Mouse (Mus musculus) lung, postnatal 10 days (tissue): ENCODE data around the gene Nit2.

ENCODE experiments used
- DNase-seq: peaks from one replicate; pipeline ENCODE4 v3.0.0; 2021

Gene Nit2

DNA sequence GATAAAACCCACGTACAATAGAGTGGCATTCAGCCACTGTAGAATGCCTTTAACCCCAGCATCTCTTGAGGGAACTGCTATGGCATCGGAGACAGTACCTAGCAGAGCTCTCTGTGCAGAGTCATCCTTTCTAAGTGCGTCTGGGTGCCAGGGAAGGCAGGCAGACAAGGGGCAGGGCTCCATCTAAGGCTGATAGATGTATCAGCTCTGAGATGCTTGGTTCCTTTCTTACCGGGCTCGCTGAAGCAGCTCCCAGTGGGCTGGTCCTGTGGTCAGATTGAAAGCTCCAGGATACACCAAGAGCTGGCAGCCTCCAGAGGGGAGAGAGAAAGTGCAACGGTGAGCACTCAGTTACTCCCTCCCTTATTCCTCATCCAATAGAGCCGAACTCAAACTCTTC, 7.3 kb downstream of the Nit2 start:
- peak; percentile 24 for DNase-seq

- DNase-seq = no peak
Measured at GRCm38 (mm10) chr16:57157728-57158127, 9.4 kb downstream of the Nit2 start.

DNA sequence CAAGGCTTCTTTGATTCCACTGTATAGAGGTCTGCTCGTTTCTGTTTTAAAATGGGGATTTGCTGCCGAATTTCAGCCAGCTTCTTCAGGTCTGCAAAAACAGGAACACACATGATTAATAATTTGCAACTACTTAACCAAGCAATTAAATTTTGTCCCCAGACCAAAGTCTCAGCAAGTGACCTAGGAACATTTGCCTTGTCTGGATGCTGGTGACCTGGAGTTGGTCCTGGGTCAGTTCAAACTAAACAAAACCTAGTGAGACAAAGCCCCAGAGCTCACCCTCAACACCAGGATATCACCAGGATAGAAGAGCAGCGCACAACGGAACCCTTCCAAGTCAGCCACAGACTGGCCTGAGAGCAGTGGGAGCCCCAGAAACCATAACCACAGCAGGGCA, 10.1 kb downstream of the Nit2 start:
- no peak for DNase-seq

DNA sequence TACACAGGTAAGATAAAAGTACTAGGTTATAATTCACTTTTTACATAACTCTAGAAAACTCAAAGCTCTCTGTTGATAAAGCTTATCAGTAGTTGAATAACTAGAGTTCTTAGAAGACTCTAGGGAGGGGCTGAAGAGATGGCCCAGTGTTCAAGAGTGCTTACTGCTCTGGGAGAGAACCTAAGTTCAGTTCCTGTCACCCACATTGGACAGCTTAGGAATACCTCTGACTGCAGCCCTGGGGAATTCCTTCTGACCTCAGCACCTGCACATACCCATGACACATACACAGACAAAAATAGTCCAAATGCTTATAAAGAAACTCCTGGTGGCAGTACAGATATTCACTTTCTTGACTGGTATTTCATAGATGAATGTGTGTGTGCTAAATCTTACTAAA, 11.2 kb downstream of the Nit2 start:
- no peak for DNase-seq

DNA sequence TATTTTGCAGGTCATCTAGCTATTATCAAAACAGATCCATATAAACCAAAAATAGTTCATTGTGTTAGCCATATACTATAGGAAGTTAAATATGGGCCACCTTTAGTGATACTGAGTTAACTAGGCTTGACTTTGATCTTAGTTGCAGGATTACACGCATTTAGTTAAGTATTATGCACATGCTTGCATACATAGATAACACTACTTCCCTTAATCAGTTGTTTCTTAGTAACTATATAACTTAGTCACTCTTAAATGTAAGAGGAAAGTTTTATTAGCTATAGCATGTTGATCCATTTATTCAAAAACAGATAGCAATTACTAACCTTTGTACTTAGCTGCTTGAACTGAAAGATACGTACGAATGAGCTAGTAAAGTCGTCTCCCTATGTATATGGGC, 15.7 kb downstream of the Nit2 start:
- no peak for DNase-seq

DNA sequence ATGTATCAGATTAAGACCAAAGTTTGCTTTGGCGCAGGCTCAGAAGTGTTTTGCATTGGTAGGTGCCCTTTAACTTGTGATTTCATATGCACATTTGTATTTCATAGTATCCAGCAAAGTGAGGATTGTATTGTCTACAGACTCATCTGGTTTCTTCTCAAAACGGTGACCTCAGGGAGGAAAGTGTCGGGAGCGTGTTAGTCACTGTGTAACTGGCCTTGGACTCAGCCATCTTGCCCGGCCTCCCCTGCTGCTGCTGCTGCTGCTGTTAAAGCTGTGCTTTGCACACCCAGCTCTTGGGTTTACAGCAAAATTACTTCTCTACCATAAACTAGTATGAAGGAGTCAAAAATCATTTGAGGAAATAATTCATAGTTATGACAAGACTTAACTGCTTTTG, 22.4 kb downstream of the Nit2 start:
- no peak for DNase-seq

DNA sequence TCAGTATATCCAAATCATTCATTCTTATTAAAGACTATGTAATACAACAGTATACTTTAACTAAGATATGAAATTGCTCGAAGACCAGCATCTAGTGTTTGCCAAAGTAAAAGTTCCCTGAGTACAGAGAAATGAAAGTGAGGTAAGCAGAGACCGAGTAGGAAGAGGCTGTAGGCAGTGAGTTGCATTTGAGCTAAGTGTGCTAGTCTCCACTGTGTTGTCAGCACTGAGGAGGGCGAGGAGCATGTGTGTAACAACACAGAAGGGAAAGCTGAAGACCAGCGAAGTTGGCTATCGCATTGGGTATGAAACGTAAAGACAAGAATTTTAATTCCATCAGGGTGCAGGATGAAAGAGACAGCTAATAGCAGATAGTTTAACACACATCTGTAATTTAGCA, 33.5 kb downstream of the Nit2 start:
- no peak for DNase-seq

DNA sequence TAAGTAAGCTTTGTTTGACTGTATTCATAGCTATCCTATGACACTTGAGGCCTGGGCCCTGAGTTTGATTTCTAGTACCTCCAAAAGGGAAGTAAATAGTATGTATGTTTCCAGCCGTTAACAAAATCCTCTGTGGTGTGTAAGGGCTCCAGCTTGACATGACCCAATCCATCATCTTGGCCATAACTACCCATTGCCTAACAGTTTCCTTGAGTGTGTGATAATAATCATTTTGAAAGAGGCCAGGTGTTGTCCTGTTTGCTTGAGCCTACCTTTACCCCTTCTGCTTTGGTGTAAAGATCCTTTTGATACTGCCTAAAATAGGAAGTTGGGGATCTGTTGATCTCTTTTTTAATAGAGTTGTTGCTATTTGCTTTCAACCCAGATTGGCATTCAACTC, 34.8 kb downstream of the Nit2 start:
- no peak for DNase-seq

DNA sequence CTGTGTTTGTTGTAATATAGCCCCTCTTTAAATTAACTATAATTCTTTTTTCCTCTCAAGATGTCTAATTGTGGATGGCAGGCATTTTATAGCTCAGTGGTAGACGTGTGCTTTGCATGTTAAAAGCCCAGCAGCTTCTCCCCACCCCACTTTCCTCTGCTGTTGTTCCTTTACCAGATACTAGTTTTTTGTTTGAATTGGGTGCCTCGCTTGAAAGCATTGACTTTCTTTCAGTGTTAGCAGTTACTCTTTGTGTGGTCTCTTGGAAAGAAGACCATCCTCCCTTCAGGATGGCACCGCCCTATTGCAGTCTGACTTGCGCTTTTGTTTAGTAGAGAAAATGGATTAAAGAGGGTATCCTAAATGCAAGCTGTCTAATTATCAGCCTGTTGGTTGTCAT, 35.6 kb downstream of the Nit2 start:
- DNase-seq = no peak

- DNase-seq = no peak
Measured at GRCm38 (mm10) chr16:57130752-57131400, 36.3 kb downstream of the Nit2 start.

DNA sequence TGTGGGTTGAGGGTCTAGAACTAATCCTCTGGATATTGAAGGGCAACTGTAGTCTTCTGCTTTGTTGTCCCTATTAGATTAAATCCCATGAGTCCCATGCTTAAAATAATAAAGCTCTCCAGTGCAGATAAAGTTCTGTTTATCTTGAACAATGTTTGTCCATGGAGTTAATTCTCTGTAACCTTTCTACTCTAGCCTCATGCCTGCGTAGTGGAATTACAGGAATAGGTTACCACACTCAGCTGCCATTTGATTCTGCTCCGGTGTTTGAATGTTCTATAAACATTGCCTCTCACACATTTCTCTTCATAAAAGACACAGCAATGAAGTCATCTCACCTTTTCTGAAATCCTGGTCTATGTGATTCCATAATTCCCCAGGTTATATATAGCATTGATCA, 39.3 kb downstream of the Nit2 start:
- no peak for DNase-seq

DNA sequence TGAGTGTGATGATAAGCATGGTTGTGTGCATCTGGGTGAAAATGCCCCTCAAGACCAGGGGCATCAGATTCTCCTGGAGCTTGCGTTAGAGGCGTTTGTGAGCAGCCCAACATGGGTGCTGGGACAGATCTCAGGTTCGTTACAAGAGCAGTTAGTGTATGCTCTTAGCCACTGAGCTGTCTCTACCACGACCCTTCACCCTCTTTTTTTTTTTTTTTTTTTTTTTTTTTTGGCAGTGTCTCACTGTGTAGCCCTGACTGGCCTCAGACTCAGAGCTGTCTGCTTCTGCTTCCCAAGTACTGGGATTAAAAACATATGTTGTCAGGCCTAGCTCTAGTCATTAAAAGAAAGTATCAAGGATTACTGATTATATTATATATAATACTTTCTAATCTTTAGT, 40.9 kb downstream of the Nit2 start:
- no peak for DNase-seq

DNA sequence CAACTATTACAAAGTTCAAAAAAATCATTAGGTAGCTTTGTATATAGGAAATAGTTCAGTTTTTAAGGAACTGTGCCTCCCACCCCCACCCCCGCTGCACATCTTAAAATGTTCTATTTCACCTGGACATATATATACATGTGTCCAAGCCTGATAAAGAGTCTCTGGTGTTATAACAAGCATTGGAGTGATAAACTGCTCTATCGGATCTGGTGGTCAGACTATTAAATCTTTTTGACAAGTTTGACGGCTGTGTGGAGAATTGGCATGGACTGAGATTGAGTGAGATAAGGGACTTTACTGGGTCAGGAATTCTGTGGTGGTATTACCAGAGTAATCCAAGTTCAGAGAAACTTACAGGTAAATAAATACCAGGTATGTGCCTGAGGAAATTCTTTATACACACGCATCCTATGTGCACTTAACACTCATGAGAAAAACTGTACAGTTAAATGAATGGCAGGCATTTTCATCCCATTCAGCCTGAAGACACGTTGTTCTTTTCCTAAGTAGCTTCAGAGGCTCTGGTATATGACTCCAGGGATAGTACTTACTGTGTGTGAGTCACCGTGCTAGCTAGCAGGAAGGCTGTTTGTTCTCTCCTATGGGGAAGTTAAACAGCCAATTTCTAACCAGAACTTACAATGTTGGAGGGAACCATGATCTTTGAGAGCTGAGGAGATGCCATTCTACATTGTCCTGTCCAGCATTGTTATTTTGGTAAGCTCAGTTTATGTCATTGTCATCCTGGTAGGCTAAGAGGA, 44.3 kb downstream of the Nit2 start:
- DNase-seq = no peak

DNA sequence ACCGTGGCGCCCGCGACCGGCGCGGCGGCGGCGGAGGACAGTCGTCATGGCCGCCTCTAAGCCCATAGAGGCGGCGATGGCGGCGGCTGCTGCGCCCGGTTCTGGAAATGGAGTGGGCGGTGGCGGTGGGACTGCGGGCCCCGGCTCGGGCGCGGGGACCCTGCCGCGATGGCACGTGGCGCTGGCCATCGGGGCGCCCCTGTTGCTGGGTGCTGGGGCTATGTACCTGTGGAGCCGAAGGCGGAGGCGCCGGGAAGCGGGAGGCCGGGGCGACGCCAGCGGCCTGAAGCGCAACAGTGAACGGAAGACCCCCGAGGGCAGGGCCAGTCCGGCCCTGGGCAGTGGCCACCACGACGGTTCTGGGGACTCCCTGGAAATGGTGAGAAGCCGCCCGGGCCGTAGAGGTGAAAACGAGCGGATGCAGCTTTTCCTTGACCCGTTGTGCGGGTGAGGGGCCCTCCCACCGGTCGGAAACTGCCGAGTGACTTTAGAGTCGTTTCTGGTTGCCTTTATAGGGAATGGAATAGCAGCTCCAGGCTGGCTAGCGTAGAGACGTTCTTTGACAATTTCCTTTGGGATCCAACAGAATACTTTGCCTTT, 45.2 kb downstream of the Nit2 start:
- DNase-seq = peak; percentile 33

DNA sequence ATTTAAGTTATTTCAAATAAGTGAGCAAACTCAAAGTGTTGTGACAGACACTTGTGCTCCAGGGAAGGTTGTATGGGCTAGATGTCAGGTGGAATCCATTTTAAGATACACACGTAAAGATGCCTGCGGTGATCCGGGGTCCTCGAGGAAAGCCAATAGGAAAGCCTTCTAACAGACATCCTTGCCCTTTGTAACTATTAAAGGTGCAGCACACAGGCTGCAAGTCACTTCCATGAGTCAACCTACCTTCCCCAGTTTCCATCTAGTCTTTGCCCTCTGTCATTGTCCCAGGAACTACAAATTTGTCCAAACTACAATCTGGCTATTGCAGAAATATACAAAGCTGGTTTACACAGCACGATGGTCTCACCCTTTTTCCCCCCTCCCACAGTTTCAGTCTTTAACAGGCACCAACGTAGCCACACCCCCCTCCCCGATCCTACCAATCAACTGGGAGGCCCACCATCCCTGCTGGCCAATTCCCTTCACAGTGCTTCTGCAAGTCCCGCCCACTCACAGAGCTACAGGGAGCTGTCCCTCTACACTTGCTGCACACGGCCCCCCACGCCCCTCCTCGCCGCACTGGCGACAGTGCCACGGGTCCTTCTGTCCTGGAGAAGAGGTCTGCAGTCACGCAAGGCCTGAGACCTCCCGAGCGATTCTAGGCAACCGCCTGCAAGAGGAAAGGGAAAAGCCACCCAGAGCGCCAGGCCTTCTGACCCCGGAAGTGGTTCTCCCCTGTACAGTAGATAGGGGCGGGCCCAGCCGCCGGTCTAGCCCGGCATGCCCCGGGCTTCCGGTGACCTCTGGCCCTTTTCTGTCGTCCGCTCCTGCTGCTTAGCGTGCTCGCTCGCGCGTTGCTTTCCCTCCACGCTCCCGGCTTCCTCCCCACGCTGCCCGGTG, 46.0 kb downstream of the Nit2 start, which contains the start of gene Tomm70a:
Gene Tomm70a, plus strand, starts transcription at position 791 of the 903 bp plus-strand sequence.
- DNase-seq = peak; percentile 96

GRCm38 (mm10) chr16:57117562-57117961, 49.6 kb downstream of the Nit2 start:
- DNase-seq = no peak

DNA sequence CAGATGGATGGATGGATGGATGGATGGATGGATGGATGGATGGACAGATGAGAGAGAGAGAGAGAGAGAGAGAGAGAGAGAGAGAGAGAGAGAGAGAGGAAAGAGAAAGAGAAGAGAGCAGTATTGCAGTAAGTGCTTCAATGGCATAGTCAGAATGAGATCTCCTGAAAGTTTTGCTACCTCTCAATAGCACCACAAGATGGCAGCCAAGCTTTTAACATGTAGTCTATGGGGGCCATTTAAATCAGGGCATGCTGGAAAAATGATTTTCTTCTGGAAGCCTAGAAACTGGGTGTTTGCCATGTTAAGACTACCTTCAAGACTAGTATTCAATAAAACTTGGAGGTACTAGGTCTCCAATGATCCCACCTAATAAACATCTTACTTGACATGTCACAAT, 51.1 kb downstream of the Nit2 start:
- DNase-seq = peak; percentile 24
